Mouse (Mus musculus) embryo, embryonic 9.5 days (tissue): ENCODE measurements around the gene Parn.
"Not testable (repeated sequence)": the region's sequence is repeated elsewhere in the genome, so short reads cannot be mapped to it uniquely, and the experiment has no call there.

Experiments
- DNase-seq: peaks from one replicate; pipeline ENCODE4 v3.0.0-alpha.2; 2017; ENCODE audit errors: extremely low spot score

Gene Parn

DNA sequence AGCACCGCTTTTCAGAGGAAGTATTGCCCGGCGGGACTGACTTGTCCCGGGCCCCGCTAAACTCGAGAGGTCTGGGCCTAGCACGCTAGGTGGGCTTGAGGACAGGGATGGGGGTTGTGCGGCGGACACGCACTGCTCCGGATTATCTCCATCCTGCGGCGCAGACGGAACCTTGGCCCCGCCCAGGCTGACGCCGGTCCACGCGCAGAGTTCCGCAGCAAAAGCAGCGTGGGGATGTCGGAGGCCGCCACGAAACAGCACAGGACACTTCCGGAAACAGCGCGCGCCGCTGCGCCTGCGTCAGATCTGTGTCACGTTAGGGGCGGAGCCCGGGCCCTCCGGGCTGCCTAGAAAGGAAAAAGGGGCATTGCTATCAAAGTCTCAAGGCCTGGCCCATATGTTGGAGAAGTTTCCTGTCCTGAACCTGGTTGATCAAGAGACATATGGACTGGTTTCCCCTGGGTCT, at the start of gene Parn:
TSS of gene Parn (minus strand) at position 293 of the 466 bp plus-strand sequence.
- DNase-seq = peak; percentile 90

DNA sequence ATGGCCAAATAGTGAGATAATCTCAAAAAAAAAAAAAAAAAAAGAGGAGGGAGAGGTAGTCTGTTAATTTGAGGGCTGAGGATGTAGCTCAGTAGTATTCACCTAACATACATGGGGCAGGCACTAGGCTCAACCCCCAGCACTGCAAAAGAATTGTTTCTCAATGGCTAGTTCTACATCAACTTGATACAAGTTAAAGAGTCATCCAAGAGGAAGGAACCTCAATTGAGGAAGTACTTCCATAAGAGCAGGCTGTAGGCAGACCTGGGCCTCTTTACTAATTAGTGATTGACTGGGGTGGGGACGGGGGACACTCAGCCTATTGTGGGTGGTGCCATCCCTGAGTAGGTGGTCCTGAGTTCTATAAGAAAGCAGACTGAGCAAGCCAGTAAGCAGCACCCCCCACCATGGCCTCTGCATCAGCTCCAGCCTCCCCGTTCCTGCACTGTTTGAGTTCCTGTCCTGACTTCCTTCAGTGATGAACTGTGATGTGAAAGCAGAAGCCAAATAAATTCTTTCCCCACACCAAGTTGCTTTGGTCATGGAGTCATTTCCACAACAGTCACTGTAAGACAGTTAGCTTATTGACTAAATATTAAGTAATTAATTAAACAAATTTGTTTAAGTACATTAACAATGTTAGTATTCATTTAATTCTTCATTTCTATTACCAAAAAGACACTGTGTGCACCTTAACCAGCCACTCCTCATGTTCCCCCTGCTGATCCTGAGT, 49.0 kb upstream of the Parn start:
- DNase-seq = no peak

DNA sequence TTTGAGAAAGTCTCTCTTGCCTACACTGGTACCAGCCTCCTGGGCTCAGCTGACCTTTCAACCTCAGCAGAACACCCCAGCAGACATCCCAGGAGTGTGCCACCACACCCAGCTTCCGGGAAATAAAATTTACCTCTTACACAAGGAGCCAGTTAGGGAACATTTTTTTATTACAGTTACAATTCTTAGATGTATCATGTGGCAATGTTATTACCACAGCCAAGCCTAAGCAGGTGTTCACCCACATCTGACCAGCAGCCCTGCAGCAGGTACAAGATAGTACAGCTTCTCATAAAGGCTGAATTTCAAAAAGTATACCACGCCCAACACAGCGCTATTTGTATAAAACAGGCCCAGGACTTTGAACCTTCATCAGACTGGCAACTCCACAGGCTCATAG, 46.9 kb upstream of the Parn start:
- DNase-seq = no peak

DNA sequence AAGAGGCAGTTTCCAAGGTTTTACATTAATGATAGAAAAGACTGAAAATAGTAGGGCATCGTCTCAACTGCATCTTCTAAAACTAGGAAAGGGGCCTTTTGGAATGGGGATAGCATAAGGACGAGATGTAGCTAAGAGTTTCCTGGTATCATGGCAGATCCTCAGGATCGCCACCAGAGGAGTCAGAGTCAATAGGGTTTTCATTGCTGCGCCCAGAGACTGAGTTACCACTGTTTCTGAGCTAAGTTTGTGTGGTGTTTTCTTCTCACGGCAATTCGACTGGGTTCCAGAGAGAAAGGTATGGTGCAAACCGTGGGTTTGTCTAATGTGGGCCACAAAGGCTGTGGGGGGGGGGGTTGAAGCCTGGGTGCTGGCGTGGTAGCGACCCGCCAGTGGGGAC, 36.7 kb upstream of the Parn start:
- DNase-seq = no peak

DNA sequence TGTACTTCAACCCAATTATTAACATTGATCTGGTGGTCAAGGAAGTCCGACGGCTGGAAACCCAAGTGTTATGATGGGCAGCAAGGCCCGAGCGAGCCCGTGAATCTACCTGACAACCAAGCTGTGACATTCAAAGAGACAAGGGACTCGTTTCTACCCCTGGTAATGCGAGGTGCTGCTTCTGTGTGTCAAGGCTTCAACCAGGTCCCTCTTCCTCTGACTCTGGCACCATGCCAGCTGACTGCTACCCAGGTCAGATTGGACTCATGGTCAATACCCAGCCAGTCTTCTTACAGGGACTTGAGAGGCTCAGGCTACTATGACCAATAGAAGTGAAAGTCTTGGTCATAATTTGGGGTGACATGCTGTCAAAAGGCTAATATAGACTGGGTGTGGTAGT, 34.2 kb upstream of the Parn start:
- no peak for DNase-seq

DNA sequence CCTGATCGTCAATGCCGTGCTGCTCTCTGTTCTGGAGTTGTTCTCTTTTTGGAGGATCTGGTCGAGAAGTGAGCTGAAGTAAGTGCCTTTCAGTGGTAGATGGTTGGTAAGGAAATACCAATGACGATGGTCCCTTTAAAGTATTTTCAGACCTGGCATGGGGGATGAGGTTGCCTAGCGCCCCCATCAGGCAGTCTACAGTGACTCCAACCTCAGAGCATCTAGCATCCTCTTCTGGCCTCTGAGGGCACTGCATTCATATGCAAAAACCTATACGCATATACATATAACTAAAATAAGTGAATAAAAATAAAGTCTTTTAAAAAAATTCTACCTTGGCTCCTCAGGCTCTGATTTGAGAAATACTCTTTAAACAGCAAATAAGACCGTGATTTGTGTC, 31.0 kb upstream of the Parn start:
- DNase-seq = no peak

DNA sequence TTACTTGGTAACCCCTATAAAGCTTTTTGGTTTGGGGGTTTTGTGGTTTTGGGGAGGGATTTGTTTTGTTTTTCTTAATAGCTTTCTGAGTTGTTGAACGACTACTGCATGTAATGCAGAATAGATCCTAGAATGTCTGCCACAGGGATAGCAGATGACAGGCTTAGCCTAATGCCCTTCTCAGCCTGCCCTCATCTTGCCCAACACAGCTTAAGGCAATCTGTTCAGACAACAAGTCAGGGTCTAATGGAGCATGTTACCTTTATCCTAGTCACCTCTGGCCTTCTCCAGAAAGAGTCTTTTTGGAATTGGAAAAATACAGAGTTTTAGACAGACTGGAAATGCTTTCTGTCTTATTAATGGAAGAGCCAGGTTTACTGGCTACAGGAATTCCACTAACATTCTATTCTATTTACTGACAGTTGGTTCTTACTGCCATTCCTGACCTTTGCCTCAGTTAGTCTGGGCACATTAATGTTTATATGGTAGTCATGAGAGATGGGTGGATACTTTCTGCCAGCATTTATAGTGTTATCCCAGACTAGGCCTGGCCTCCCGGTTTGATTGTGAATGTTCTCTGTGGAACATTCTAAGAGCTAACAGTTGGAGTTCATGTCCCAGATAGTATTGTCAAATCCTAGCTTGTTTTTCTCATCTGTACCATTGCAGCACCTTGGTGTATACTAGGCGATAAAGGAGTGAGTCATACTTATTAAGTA, 10.8 kb upstream of the Parn start:
- no peak for DNase-seq

DNA sequence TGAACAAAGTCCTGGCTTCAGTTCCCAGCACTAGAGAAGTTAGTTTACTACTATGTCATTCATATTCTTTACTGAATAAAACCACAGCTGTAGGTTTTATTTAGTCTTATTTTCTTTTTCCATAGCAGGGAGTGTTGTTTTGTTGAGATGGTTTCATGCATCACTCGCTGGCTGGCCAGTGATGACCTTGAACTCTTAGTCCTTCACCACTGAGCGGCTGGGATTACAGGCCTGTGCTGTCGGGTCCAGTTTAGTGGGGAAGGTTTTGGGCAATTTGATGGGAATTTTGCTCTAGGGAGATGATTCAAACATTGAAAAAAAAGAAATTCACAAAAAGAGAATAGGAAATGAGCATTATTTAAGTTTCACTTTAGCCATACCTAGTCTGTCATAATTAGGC, 6.5 kb upstream of the Parn start:
- DNase-seq = no peak

DNA sequence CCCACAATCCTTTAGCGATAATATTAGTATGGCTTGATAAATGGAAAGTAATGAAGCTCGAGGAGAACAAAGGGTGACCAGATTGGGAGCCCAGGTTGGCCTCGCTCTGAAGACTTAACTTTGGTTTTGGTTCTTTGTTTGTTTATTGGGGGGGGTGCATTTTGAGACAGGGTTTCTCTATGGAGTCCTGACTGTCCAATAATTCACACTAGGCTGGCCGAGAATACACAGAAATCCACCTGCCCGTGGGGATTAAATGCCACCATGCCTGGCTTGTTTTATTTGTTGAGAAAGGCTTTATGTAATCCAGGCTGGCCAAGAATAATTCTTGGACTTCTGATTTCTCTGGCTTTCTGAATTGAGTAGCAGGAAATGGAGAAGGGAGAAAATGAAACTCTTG, 5.1 kb upstream of the Parn start:
- DNase-seq = no peak

DNA sequence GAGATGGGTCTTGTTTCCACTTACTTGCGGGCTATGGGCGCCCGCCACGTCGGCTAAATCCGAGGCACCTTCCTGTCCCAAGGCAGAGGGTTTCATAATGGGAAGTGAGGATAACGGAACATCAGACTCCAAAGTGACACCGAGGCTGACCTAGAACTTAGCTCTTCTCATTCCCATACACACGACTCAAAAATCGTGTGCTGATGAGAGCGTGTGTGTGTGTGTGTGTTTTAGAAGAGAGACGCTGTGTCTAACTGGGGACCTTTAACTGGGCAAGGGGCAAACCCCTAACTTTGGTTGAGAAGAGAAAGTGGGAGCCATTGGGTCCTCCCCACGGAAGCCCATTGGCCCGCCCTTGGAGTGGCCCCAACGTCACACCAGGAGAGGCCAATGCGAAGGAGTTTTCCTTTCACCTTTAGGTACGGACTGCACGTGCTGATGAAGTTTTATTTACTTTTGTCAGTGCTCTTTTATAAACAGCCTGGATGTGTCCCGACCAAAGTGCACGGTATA, 4.5 kb upstream of the Parn start:
- DNase-seq = peak; percentile 54

DNA sequence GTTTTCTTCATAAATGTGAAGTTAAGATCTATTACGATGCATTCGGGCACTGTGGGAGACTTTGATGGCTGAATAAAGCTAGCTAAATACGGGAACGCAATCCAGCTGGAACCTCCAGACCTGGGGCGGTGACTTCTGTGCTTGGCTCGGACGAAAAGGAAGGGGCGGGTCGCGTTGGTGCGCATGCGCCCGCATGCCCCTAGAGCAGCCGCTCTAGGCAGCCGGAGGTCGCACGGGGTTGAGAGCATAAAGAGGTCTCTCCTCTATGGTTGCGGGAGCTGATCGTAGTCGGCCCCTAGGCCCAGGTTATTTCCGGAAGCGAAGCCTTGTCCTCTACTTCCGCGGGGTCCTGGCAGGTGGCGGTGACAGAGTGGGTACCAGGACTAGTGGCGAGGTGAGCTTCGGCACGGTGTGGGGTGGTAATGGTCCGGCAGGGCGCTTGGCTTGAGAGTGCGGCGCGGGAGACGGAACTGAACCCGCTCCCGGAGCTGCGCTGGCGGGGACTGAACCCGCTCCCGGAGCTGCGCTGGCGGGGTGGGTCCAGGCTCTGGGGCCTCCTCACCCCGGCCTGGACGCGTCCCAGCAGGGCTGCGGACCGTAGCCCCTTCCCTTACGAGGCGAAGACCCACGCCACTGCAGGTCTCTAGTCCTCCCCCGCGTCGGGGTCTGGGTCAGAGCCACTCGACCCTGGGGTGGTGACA, 3.9 kb upstream of the Parn start, which contains the start of the genes Bfar and 3110001I22Rik:
TSS of gene Bfar (plus strand) at position 174 of the 701 bp plus-strand sequence.
TSS of gene 3110001I22Rik (plus strand) at position 245 of the 701 bp plus-strand sequence.
- peak; percentile 92 for DNase-seq

DNA sequence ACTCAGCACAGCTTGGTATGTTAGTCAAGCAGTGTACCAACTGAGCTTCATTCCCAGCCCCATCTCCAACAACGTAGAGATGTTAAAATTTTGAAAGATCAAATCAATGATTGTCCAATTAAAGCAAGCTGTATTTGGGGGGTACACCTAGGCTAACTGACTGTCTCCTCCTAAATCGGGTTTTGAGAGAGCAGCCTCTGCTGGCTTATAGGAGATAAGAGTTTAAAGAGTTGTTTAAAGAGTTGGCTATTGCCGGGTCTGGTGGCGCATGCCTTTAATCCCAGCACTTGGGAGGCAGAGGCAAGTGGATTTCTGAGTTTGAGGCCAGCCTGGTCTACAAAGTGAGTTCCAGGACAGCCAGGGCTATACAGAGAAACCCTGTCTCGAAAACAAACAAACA, 2.9 kb upstream of the Parn start:
- DNase-seq = not testable (repeated sequence)

DNA sequence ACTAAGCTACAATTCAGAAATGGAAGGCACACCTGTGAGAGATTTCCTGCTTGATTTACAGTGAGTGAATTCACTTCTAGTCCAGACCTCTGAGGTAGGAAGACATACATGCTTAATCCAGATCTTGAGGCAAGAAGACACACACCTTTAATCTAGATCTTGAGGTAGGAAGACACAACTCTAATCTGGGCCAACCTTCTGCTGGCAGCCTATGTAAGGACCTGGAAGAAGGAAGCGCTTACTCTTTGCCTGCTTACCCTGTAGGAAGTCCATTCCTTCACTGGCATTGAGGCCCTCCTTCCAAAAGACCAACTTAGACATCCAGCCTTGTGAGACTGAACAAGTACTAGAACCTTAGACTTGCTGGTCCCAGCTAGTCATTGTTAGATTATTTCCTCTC, 1.3 kb upstream of the Parn start:
- no peak for DNase-seq

DNA sequence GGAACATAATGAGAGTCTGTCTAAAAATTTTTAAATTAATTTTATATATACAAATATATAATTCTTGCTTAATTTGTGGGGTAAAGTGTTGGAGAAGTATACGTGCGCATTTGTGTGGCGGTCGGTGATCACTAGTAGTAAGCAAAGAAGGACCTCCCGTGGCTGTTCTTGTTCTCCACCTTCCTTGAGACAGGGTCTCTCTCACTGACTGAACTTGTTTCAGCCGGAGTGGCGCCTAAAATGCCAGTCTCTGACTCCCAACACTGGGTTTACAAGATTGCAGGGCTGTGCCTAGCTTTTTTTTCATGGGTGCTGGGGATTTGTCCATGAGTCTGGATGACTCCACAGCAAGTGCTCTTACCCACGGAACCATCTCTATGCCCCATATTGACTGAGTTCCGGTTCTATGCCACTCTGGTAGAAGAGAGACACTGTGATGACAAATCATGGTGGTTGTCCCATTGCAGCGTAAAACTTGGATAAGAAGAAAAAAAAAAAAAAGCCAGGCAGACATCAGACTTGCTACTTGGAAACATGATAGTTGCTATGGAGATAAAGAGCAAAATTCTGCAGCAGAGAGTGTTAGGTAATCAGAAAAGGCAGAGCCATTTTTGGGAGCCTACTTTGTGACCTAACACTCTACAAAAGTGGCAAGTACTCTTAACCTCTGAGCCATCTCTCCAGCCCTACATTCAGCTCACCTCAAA, 585 bp upstream of the Parn start:
- DNase-seq = no peak

DNA sequence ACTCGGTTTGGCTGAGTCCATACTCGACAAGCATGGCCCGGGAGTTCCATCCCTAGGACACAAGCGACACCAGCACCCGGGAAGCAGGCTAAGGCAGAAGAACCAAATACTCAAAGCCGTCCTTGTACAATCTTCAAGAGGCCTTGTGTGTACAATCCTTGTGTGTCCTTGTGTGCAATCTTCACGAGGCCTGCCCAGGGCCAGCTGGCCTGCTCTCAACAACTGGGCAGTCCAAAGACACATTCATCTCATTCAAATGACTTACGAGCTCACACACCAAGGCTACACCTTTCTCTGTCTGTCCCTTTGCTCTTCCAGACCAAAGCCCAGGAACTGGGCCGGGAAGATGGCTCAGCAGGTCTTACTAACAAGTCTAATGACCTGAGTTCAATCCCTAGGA, 7.2 kb downstream of the Parn start:
- DNase-seq = no peak

DNA sequence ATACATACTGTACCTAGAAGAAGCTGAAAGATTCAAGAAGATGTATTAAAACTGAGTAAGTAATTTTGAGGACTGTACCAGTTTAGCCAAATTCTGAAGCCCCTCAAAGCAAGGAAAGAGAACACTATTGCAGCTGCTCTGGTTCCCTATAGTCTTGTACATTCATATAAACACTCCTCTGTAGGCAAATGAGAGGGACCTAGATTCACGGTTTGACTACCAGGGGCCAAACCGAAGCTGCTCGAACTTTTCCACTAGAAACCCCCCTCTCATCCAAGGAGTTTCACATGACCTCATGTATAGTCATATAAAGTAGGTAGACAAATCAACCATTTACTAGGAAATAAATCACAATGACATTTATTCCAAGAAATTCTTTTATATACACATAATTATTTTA, 9.1 kb downstream of the Parn start:
- DNase-seq = no peak

DNA sequence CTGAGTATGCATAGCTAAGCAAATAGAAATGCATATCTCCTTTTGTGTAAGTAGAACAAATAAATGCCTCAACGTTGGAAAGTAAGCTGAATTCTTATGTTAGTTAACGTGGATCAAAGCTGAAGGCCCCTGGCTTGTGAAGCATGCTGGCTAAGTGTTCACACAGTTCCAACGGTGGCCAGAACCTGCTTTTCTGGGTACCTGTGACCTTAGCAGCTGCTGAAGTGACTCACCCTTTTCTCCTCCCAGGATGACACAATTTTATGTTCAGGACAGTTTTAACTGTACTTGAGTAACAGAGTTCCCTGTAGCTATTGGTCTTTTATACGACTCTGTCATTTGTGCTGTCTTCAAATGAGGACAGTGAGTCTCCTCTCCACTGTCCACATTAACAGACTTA, 22.0 kb downstream of the Parn start:
- no peak for DNase-seq

DNA sequence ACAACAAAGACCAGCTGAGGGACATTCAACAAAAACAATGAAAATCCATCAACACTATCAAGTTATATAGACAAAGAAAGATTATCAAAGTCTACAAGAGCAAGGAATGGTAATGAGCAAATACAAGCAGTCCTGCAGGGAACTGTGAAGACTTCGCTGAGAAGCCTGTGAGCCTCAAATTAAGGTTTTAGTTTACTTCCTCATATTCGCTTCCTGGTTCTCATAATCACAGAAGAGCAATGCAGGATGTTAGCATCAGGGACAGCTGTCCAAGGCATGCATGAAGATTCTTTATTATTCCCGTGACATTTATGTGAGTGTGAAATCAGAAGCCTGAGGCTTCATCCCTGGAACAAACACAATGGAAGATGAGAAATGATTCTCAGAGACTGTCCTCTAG, 23.5 kb downstream of the Parn start:
- DNase-seq = no peak

DNA sequence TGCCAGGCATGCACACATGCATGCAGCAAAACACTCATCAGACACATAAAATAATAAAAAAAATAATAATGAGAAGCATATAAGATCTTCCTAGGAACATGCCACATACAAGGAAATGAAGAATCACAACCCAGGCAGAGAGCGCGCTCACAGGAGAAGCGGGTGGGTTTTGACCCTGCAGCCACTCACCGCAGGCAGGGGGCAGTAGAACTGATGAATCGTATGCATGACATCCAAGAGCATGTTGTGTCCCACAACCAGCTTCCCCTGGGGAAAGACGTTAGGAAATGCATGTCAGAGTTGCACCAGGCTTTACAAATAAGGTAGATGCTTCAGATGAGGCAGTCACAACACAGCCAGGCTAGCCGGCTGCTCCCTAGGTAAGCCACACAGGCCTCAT, 27.9 kb downstream of the Parn start:
- DNase-seq = peak; percentile 17

DNA sequence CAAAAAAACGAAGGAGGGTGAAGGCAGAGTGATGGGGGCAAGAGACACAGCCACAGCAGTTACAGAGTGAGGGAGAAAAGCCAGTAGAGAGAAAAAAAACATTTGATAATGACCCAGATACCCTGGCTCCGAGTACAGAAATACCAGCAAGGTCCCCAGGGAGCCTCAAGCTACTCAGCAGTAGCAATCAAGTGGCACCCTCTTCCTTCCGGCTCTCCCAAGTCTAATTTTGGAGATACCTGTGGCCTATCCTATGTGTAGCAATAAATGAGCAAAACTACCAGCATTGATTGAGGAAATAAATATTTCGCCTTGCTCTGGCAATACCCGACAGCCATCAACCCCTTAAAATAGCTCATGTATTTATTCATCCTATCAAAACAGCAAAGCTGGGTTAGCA, 28.5 kb downstream of the Parn start:
- DNase-seq = no peak

DNA sequence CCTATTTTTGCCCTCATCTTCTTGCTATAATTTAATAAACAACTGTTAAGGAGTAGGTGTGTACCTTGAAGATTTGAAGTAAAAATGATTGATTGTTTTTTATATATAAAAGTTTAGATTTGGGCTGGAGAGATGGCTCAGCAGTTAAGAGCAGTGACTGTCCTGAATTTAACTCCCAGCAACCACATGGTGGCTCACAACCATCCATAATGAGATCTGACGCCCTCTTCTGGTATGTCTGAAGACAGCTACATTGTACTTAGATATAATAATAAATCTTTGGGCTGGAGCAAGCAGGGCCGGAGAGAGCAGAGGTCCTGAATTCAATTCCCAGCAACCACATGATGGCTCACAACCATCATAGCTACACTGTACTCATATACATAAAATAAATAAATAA, 29.8 kb downstream of the Parn start:
- not testable (repeated sequence) for DNase-seq

DNA sequence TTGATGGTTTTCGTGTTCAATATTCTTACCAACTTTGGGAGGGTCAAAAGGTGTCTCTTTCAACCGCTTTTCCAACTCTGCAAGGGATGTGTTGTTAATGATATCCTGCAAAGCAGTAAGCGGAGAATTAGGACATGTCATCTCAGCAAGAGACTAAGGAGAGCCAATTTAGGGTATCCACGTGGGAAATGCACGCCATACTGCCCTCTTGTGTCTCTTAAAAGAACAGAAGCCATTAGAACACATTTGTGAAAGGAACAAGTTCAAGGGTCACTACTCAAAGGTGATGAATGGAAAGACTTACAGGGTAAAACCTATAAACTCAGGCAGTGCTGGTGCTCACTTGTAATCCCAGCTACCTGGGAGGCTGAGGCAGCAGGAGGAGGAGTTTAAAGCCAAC, 39.6 kb downstream of the Parn start:
- DNase-seq = peak; percentile 15
